Mouse (Mus musculus) cerebellum, adult 9-10 months (tissue): ENCODE measurements at regions not wholly inside any gene's neighbourhood (a gene's known extent, or its start where the extent isn't known, plus 50 kb on each side); places are given as distances from the start of the nearest gene placed in this dataset.
"Not testable (repeated sequence)": the region's sequence is repeated elsewhere in the genome, so short reads cannot be mapped to it uniquely, and the experiment has no call there.

ENCODE experiments used
- DNase-seq: peaks from one replicate; pipeline ENCODE4 v3.0.0; 2022

- DNase-seq, result peak; percentile 2
These were observed 308.2 kb upstream of the Gm21863 start for GRCm38 (mm10) chr12:19646071-19646470.

GRCm38 (mm10) chr12:19668541-19668940, 285.8 kb upstream of the Gm21863 start:
- not testable (repeated sequence) for DNase-seq

GRCm38 (mm10) chr12:19670636-19671035, 283.7 kb upstream of the Gm21863 start:
- DNase-seq, result not testable (repeated sequence)
